ENCODE assay signal across 11 mouse cellular contexts in genomic region chr17:86250406-86250905, GRCm38 (mm10).
DNase-seq lines count a peak whose midpoint lies in the region; ATAC-seq and TF ChIP-seq lines count a peak whose summit lies in the region.
"Had no signal": no experiment of that assay in that cellular context is flagged by ENCODE, and none has a peak within 500 bp of the region (broad histone marks: within the 10 kb centered on the region; RNA-seq: fewer than 3 reads in every experiment).

No protein-coding gene starts in this region.

- no peaks in the 10 kb centered on the region for H3K9me3 ChIP-seq in midbrain, postnatal 0 days (ENCODE audit: low read length)
- peaks cover 8% of the 10 kb centered on the region for H3K9me3 ChIP-seq in midbrain, embryonic 10.5 days (replicated peaks)
- H3K9me3 ChIP-seq in limb, embryonic 10.5 days (replicated peaks), result no peaks in the 10 kb centered on the region
- H3K9me3 ChIP-seq: neural tube, embryonic 13.5 days had no signal

- WGBS in midbrain, postnatal 0 days, result 79% methylated on average over 7 of the region's 7 CpGs
- WGBS in midbrain, embryonic 10.5 days, result 86% methylated on average over 7 of the region's 7 CpGs
- WGBS in limb, embryonic 10.5 days, result 81% methylated on average over 7 of the region's 7 CpGs

- no peak for TF ChIP-seq CTCF in midbrain, postnatal 0 days (IDR thresholded peaks at IDR 0.05)

- H3K27ac ChIP-seq in midbrain, postnatal 0 days (ENCODE audit: low read depth, low read length), result no peak overlapping the region
- no peak overlapping the region for H3K27ac ChIP-seq in midbrain, embryonic 10.5 days (replicated peaks)
- H3K27ac ChIP-seq in limb, embryonic 10.5 days, result 0 out of 2 replicates have a peak overlapping the region, but pooled peaks have one; percentile 34
- H3K27ac ChIP-seq: neural tube, embryonic 13.5 days had no signal

- no peak overlapping the region for H3K9ac ChIP-seq in midbrain, postnatal 0 days (replicated peaks; ENCODE audit: low read length, poor library complexity, severe bottlenecking)
- H3K9ac ChIP-seq: lung, embryonic 14.5 days; neural tube, embryonic 13.5 days had no signal

- H3K4me3 ChIP-seq in midbrain, postnatal 0 days (ENCODE audit: low read depth, low read length), result no peak overlapping the region
- no peak overlapping the region for H3K4me3 ChIP-seq in midbrain, embryonic 10.5 days
- no peak overlapping the region for H3K4me3 ChIP-seq in limb, embryonic 10.5 days
- H3K4me3 ChIP-seq: neural tube, embryonic 13.5 days had no signal

- H3K27me3 ChIP-seq in midbrain, postnatal 0 days (ENCODE audit: insufficient read depth, low read length), result no peaks in the 10 kb centered on the region
- H3K27me3 ChIP-seq in midbrain, embryonic 10.5 days (ENCODE audit: low read depth, poor library complexity, severe bottlenecking), result no peaks in the 10 kb centered on the region
- H3K27me3 ChIP-seq in limb, embryonic 10.5 days (ENCODE audit: low read depth, poor library complexity, severe bottlenecking), result no peaks in the 10 kb centered on the region
- H3K27me3 ChIP-seq: neural tube, embryonic 13.5 days had no signal

- no peaks in the 10 kb centered on the region for H3K36me3 ChIP-seq in midbrain, postnatal 0 days (ENCODE audit: insufficient read depth, low read length)
- H3K36me3 ChIP-seq in midbrain, embryonic 10.5 days, result peaks cover 3% of the 10 kb centered on the region; the same call in 1 of the 2 replicates
- peaks cover 6% of the 10 kb centered on the region; the same call in 1 of the 2 replicates for H3K36me3 ChIP-seq in limb, embryonic 10.5 days
- H3K36me3 ChIP-seq: neural tube, embryonic 13.5 days had no signal

- H3K4me1 ChIP-seq in midbrain, postnatal 0 days (ENCODE audit: insufficient read depth, low read length), result peaks cover 5% of the 10 kb centered on the region; the same call in 1 of the 2 replicates
- H3K4me1 ChIP-seq in midbrain, embryonic 10.5 days, result 0 out of 2 replicates have a peak, but pooled peaks cover 5% of the 10 kb centered on the region
- H3K4me1 ChIP-seq in limb, embryonic 10.5 days, result peaks cover 16% of the 10 kb centered on the region; the same call in 1 of the 2 replicates

- H3K4me2 ChIP-seq in midbrain, postnatal 0 days (ENCODE audit: low read depth, low read length, poor library complexity, severe bottlenecking), result no peak overlapping the region
- H3K4me2 ChIP-seq: lung, embryonic 14.5 days; neural tube, embryonic 13.5 days had no signal

- ATAC-seq in frontal cortex, adult (ENCODE audit: low TSS enrichment), result peak; percentile 24
- no peak for ATAC-seq in midbrain, postnatal 0 days (ENCODE audit: low FRiP score)

- DNase-seq in frontal cortex, postnatal 25 days (ENCODE audit: low spot score in 2 of 2), result no peak
- peak; percentile 47 for DNase-seq in midbrain, postnatal 0 days (ENCODE audit: low spot score)
- DNase-seq in midbrain, embryonic 10.5 days (ENCODE audit: low spot score), result no peak
- DNase-seq in cerebellum, postnatal 36 days, result peak; percentile 71 to 88
- DNase-seq in limb, embryonic 10.5 days (ENCODE audit: low spot score), result no peak
- no peak for DNase-seq in ovary, postnatal 36 days (ENCODE audit: low spot score)
- DNase-seq in gastrocnemius, postnatal 10 days, result no peak
- DNase-seq: heart, postnatal 36 days; lung, embryonic 14.5 days had no signal

Comparison
In these comparisons a context has a peak if more than half of its experiments do, and no peak if none do; other contexts are left out.
1. DNase-seq: peak in midbrain, postnatal 0 days (single experiment) and cerebellum, postnatal 36 days (2 of 2); none in frontal cortex, postnatal 25 days (0 of 2), midbrain, embryonic 10.5 days (single experiment), limb, embryonic 10.5 days (single experiment), ovary, postnatal 36 days (single experiment) and gastrocnemius, postnatal 10 days (single experiment).